Mouse (Mus musculus) cerebellum, postnatal 14 days (tissue): ENCODE measurements around the gene Il6st.
"Not testable (repeated sequence)": the region's sequence is repeated elsewhere in the genome, so short reads cannot be mapped to it uniquely, and the experiment has no call there.

ENCODE experiments used
- DNase-seq, 2 experiments: peaks; one replicate each; pipeline ENCODE4 v3.0.0; 2021; ENCODE audit warnings: mixed read lengths in 2 of 2

Il6st gene

DNA sequence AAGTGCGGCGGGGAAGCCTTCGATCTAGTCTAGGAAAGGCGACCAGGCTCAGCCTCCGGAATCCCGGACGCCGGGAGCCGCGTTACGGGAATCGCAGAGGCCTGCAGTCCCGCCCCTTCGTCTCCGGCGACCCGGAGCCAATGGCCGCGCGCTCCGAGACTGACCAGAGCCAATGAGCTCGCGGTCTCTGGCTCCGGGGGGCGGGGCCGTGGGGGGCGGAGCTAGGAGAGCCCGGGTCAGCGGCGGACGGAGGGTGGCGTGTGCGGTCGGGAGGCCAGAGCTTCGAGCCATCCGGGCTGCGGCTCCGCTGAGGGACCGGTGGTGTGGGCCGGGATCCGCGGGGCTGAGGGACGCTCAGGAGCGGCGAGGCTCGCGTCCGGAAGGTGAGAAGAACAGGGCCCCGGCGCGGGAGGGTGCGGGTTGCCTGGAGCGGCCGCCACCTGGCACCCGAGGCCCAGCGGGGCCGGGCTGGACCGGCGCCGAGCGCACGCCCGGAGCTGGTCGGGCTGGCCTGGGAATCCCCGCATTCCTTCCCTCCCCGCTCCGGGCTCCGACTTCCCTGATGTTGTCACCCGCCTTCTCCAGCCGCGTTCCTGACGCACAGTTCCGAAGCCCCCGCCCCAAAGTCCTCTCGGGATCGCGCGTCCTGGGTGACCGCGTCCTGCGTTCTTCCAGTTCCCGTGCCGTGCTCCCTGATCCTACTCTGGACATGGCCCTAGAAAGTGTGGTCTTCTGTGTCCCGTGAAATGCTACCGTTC lies at the start of gene Il6st:
TSS of gene Il6st (plus strand) at position 203 of the 758 bp plus-strand sequence.
- peak; percentile 98 to 99 for DNase-seq

DNA sequence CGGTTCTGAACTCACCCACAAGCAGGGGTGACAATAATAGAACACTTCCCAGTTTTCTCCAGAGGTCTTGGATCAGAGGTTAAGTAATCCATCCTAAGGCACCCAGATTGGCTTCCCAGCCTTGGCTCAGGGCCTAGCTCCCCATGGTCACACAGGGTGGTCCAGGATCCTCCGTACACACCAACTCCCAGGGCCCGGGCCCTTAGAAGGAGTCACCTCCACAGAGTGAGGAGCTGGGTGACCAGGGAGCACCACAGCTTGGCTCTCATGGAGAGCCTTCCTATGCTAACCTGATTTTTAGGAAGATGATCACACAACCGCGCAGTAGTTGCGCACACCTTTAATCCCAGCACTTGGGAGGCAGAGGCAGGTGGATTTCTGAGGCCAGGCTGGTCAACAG lies 48.0 kb upstream of the Il6st start:
- no peak for DNase-seq

DNA sequence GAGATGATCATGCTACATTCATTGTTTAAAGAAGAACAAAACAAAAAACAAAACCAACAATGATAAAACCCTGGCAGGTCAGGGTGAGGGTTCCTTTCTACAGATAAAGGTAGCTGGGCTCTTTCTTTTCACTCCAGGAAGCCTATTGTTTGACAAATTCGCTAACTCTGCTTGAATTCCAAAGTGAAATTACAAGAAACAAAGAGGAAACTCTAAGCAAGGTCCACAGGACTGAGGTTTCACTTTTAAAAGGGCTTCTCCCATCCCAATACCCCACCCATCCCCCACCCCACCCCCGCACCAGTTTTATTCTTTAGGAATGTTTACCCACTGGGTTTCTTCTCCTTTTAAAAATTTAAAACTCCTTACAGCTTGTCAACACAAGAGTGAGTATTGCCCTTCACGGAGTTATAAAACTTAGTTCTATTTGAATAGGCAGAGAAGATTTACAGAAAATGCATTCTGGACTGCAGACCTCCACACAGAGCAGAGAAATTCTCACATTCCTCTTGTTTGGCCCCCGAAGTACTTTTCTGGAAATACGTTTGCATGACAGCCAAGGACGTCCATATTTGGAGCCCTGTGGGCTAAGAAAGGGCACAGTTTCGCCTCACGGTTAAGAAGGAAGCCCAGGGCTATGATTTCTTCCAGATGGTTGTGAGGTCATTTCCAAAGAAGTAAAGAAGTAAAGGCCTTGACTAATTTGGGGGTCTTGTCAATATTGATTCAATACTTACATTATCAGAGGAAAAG lies 47.3 kb upstream of the Il6st start:
- no peak for DNase-seq

DNA sequence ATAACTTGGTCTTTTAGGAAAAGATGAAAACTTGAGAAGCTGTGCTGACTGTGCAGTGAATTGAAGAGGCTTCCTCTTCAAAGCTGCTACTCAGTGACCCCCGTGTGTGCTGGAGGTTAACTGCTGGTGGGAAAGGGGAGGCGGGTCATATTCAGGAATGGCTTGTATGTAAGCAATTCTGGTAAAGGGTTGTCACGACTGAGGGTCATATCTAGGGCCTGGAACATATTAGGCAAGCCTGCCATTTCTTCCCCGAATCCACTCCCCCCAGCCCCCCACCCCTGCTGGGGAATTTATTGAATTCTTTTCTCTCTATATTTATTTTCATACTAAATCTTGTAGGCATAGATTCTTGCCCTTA lies 46.7 kb upstream of the Il6st start:
- DNase-seq: no peak

DNA sequence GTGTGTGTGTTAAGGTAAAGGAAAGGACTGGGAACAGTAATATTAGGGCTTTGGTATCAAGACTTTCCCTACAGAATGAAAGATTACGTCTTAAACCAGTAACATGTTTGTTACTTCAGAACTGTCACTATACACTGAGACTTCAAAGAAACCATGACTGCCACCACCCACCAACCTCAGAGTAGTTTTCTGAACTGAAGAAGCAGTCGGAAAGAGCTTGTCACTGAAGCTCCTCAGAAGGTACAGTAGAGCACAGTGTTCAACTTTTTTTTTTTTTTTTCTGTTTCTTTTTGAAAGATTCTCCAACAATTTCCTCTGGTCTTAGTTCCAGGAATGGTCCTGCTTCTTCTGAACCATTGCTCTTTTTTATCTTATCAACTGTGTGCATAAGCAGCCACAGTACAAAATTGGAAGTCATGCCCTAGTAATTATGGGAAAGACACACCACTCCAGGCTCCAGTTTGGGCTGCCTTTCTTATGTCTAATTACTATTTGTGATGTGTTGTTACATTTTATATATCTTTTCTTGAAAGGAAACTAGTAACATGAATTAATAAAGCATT lies 45.9 kb upstream of the Il6st start:
- DNase-seq: no peak

DNA sequence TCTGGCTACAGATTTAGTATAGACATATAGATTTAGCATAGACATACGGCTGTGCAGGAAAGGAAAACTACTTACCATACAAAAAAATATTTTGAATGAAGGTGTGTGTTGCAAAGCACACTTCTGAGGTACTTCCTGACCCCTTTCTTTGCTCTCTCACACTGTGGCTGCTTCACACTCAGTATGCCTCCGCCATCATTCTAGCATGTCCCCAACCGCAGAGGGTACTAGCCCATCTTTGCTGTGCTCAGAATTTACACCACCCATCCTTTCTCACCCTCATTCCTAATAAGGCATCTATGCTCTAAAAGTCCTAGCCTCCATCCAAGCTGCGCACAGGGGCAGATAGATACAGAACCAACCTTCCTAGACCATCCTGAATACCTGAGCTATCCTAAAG lies 45.3 kb upstream of the Il6st start:
- no peak for DNase-seq

DNA sequence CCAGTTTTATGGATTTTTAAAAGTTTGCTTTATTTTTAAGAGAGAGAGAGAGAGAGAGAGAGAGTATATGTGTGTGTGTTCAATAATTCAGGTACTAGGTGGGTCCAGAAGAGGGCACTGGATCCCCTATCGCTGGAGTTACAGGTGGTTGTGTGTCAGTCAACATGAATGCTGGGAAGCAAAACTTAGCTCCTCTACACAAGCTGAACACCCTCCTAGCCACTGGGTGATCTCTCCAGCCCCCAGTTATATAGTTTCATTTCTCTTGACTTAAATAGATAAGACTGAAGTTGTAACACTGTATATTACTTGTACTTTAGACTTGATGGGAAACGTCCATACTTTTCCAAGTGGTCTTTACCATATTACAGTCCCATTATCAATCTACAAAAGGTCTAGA lies 39.7 kb upstream of the Il6st start:
- no peak for DNase-seq

DNA sequence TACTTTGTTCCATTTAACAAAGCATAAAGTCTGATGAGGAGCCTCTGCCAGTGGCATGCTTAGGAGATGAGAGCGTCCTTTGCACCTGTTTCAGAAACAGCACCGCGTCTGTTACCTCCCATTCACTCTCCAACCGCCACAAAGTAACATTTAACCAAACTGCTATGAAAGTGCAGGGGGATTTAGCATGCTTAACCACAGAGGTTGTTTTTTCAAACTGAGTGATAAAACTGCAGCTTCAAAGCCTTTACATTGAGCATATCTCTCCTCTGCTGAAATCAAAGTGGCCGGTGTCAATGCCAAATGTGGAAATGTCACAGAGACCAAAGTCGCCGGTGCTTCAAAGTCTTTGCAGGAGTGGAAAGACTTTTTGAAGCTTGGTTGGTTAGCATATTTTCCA lies 39.2 kb upstream of the Il6st start:
- DNase-seq: no peak

DNA sequence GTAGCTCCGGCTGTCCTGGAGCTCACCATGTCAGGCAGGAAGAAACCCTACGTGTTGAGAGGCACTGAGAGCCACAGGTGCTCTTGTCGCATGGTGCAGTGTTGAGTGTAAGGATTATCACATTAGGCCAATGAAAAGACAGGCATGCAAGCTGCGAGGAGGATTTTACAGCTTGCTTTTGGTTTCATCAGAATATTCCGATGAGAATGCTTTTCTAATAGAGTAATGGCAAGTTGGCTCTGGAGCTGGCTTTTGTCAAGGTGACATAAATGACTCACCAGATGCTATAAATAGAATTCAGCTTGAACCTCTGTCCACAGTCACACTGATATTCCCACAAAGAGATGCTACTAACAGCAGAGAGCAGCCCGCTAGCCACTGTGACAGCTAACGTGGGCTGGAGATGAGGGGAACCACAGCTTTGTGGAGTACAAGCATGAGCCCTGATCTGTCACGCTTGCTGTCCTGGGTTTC lies 38.7 kb upstream of the Il6st start:
- DNase-seq: no peak

DNA sequence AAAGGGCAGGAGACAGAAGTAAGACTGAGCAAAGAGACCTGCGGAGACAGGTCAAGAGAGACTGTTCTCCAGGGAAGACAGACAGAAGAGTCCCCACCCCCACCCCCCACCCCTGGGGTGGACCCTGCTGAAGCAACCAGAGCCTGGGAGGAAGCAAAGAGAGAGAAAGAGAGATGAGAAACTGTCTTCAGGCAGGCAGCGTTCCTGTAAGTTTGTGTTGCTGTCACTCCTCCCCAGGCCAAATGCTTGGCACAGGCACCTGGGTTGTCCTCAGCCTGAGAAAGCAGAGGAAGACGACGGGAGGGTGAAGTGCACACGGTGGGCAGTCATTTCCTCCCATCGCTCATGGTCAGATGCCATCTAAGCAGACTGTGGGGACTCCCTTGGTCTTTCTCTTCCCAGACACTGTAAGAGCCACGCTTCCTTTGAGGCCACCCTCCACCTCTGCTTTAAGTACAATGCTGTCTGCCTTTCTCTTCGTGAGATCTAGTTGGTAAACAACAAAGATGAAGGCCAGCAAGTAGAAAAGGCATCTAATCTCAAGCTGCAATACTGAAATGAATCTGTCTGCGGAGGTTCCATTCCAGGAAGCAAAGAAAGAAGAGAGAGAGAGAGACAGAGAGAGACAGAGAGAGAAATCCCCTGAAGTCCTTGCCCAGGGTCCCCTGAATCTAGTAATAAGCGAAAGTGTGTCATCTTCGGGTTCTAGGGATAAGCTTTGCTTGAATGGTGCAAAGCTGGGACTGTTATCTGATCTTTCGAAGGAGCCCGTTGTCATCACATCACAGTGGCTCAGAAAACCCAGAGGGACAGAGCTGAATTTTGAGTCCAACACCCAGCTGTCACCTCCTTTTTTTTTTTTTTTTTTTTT lies 37.4 kb upstream of the Il6st start:
- DNase-seq: no peak

DNA sequence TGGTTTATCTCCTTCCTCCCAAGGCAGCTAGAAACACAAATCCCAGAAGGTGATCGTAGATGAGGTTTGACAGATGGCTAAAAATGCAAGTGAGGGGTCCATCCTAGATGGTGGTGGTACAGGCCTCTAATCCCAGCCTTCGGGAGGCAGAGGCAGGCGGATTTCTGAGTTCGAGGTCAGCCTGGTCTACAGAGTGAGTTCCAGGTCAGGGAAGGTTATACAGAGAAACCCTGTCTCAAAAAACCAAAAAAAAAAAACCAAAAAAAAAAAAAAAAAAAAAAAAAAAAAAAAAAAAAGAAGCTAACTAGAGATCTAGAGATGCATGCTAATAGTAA lies 36.8 kb upstream of the Il6st start:
- not testable (repeated sequence) for DNase-seq

DNA sequence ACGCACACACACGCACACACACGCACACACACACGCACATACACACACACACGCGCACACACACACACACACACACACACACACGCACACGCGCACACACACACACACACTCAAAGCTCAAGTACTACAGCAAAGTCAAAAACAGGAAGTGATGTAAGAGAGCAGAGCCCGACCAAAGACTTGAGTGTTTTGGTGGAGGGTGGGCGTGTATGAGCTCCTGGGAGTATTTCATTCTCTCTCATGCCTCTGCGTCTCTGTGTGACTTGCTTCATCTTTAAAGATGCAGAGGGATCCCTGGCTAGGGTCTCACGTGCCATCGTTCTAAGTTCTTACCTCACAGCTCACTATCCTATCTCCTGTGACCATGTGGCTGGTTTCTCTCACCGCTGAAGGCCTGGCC lies 36.3 kb upstream of the Il6st start:
- no peak for DNase-seq

DNA sequence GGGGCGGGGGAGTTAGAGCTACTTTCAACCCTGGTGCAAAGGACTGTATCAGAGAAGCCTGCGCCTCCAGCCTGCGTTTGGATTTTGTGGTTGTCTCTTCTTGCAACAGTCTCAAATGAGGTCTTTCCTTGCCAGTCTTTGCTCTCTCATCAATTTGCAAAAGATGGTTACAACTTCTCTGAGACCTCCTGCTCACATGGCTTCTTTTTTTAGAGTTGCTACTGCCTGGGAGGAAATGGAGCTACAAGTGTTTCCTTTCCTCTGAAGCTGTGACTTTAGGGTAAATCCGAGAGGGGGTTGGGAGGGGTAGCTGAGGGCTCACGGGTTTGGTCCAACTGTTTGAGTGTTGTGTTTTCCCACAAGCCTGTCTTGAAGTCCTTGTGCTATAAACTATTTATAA lies 30.6 kb upstream of the Il6st start:
- no peak for DNase-seq

DNA sequence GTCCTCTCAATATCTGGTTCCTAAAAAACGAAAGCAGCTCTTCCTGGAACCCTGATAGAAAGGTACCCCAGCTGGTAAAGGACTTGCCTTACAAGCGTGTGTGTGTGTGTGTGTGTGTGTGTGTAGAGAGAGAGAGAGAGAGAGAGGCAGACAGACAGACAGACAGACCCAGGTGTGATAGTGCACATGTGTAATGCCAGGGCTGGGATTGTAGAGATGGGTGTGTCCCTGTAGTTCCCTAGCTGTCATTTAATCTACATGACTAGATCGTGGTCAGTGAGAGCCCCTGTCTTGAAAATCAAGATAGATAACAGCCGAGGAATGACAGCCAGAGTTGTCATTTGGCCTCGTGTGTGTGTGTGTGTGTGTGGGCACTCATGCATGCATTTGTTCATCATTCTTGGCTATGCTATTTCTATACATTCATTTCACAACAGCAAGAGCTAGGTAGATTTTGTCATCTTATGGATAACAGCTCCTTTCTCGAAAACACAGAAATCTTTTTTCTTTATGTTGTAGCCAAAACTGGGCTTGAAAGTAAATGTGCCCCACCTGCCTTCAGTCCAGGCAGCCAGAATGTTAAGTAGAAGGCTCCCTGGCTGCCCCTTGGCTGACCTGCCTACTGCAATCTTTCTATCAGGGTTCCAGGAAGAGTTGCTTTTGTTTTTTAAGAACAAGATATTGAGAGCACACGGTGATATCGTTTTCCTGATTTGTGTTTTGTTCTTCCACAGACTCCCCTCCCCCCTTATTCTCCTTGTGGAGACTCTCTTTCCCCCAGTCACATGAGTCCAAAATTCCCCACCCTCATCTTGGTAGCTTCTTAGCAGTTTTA lies 28.4 kb upstream of the Il6st start:
- DNase-seq: no peak

DNA sequence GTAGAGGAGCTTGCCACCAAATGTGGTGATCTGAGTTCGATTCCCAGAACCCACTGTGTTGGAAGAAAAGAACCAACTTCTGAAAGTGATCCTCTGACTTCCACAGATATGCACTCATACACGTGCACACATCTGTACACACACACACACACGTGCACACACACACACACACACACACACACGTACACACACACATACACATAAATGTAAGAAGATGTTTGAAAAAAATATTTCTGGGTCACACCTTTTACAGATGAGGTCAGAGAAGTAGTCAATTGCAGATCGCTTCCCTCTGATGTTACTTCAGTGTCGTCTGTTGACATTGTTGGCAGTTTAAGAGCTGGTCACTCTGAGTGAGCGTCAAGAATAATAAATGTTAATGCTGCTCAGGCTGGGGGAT lies 27.6 kb upstream of the Il6st start:
- DNase-seq: no peak

DNA sequence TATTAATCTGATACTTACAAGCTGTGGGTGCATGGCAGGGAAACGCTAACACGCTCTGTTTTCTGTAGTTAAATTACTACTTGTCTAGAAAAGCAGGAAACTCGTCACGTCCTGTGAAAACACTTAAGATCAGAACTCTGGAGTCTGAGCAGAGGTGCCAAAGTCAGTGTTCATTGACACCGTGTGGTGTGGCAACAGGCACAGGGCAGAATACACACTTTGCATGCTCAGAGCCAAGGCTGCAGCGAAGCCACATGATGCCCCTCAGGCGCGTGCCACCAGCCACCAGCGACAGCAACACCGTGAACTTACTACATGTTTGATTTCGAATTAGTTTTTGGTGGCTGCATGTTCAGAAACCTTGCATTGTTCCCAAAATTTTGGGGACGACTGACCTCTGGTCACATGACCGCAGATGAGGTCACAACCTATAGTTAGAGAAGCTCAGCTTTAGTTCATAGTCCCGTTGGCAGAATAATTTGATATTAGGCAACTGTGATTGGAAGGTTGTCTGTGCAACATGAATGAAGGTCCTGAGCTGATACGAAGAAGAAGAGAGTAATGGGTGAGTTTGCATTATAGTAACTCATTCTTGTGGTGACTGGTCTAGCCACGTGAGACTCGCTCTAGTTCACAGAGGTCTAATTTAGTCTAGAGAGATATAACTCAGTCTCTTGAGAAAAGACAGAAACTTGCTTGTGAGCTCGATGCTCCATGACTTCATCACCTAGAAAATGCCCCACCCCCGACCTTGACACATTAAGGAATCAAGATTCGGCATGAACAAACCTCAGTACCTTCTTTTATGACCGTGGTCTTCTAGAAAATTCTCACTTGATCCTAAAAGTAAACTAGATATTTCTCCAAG lies 25.6 kb upstream of the Il6st start:
- no peak for DNase-seq

DNA sequence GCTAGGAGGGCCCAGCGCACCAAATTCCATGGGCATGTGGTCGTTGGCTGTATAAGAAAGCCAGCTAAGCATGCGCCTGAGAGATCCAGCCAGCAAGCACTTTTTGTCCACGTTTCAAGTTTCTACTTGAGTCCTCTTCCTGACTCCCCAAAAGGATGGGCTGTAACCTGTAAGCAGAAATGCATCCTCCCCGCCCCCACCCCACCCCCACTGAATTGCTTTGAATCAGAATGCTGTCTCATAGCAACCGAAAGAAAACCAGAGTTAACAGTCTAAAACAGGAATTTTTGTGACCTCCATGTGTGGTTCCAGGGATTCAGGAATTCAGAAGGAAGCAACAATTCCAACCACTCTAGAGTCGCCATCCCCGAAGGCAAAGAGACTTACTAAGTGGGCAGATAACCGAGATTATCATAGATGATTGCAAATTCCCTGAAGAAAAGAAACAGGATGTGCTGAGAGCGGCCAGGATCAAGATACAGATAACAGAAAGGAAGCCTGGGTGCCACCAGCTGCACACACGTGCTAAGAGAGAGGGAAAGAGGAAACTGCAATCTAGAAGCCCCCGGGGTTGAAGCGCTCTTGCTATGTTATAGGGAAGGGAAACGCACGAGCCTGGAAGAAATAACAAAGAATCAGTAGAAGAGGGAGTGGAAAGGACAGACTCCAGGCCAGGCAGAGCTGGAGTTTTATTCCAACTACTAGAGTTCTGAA lies 24.6 kb upstream of the Il6st start:
- no peak for DNase-seq

DNA sequence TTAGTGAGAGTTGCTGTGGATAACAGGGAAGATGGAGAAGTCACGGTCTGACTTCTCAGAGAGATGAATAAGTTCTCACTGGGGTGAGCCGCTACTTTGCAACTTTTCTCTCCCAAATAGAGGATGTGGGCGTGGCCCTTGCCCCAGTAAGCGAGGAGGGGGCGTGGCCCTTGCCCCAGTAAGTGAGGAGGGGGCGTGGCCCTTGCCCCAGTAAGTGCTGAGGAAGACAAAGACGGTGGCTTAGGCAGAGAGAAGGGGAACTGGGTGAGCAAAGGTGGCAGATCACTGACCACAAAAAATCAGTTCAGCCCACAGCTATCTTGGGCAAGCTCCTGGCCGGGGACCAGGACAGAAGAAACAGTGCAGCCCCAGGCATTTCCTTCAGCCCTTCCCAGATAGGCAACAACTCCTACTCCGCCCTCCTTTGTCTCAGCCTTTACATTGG lies 23.9 kb upstream of the Il6st start:
- DNase-seq: peak in 1 of 2 experiments; percentile 3

DNA sequence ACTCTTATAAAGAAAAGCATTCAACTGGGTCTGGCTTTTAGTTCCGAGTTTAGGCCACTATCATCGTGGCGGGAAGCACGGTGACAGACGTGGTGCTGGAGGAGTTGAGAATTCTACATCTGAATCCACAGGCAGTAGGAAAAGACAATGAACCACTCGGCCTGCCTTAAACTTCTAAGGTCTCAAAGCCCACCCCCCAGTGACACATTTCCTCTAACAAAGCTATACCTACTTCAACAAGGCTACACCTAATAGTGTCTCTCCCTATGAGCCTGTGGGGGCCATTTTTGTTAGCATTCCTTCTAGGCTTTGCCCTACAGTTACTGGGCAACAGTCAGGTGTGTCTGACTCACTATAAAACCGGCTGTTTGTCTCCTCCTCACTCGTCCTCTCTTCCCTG lies 23.2 kb upstream of the Il6st start:
- no peak for DNase-seq

DNA sequence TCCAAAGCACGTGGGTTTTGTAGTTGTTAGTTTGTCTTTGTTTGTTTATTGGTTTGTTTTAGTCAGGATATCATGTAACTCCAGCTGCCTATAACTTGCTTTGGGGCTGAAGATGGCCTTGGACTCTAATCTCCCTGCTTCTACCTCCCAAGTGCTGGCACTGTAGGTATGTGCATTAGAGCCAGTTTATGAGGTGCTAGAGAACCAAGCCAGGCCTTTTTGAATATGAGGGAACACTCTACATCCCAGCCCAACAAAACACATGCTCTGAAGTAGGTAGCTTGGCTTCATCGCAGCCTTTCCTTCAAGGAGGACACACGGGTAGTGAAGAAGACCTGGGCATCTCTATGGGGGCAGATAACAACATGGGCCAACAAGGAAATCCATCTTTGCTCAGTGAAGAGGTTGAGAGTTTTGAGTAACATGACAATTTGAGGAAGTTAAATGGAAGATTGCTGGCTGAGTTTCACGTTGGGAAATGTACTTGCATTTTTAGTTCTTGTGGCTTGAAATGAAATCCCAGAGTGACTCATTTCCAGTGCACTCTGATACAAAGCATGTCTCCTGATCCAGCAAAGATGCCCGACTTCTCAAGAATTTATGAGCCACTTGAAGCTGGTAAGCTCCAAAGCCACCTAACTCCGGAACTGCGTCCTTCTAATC lies 20.9 kb upstream of the Il6st start:
- no peak for DNase-seq
